Mouse (Mus musculus) left cerebral cortex, adult 9 months (tissue): ENCODE measurements around the gene Ank2.

Experiments used
- DNase-seq, 2 experiments: peaks; one replicate each; pipeline ENCODE4 v3.0.0; 2022; ENCODE audit warnings: low spot score in 2 of 2

Gene Ank2

DNA sequence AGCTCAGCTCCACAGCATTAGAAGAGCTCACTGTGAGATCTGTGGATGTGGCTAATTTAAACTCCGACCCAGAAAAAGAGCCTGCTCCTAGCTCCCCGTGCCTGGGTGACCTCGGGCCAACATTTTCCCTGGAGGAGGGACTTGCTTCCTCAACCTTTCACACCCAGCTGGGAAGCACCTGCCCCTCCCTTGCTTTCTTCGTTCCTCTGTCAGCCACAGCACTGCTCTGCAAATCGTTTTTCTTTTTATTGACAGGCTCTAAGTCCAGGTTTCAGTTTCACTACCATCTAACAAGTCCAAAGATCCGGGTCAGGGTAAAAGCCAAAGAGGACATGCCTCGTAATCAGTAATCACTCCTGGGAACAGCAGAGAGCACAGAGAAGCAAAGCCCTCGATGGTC lies 375.8 kb downstream of the Ank2 start:
- DNase-seq = no peak

- DNase-seq = peak in 1 of 2 experiments; percentile 35
These were observed 380.4 kb downstream of the Ank2 start for GRCm38 (mm10) chr3:127118777-127119176.

- no peak for DNase-seq
These were observed 382.9 kb downstream of the Ank2 start for GRCm38 (mm10) chr3:127116226-127116625.

DNA sequence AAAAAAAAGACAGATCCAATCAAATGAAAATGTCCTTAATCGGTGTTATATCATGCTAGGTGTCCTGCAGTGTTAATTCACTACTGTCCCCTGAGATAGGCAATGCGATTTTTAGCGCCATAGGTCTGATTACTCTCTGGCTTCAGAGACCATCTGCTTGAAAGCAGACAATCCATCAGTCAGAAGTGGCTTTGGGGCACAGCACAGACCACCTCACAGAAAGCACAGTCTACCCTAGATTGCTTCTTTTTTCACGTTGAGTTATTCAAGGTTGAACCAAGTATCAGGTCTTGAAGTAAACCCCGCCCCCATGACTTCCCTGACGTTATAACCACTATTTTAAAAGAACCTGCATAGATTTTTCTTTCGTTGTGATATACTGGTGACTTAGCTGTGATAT lies 385.9 kb downstream of the Ank2 start:
- no peak for DNase-seq

DNA sequence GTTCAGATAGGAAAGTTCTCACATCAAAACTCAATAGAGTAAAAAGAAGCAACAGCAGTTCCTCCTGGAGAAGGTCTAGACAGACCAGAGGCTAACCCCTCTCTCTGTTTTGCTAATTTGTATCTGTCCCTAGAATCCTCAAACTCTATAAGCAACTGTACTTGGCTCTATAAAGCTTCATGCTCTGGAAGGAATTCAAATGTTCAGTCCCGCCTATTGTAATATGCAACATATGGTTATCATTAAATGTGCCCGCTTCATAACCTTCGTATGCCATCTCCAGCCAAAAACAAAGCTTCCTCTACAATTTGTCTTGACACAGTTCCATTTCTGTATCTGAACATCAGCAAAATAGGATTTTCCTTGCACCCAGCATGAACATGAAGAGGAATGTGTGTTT lies 389.7 kb downstream of the Ank2 start:
- no peak for DNase-seq

- no peak for DNase-seq
These were observed 390.7 kb downstream of the Ank2 start for GRCm38 (mm10) chr3:127108481-127108880.

- peak in 1 of 2 experiments; percentile 42 for DNase-seq
These were observed 391.9 kb downstream of the Ank2 start for GRCm38 (mm10) chr3:127107281-127107680.

GRCm38 (mm10) chr3:127101326-127101725 lies 397.8 kb downstream of the Ank2 start:
- DNase-seq = no peak

- DNase-seq = no peak
These were observed 401.4 kb downstream of the Ank2 start for GRCm38 (mm10) chr3:127097745-127098144.

DNA sequence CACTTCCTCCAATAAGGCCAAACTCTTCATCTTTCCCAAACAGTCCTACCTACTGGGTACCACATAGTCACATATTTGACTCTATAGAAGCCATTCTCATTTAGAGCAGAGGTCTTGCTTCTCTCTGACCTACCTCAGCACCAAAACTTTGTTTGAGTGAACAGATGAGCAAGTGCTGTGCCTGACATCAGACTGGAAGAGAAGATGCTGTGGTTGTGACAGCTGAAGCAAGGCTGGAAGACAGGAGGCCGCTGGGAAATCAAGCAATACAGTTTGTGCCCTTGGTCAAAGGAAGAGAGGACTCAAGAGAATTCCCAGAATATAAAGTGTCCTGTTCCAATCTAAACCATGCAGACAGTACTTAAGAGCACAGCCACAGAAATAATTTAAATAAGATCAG lies 402.0 kb downstream of the Ank2 start:
- DNase-seq = no peak

DNA sequence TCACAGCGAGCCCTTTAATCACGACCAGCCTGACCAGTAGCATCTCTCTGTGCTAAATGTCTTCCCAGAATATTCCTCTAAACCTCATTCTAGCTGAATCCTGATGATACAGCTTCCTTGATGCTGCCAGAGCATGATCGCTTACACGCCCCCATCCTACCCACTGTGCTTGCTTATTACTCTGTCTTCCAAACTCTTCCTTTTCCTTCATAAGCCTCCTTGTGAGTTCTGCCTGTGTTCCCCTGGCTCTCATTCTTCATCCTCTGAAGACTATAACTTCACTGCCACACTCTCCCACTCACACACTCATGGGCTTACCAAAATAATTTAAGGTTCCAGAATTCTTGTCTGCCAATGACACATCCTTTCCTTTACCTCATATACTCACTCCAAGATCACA lies 405.5 kb downstream of the Ank2 start:
- DNase-seq = peak; percentile 51

GRCm38 (mm10) chr3:127087574-127087973 lies 411.6 kb downstream of the Ank2 start:
- no peak for DNase-seq

- no peak for DNase-seq
These were observed 412.2 kb downstream of the Ank2 start for GRCm38 (mm10) chr3:127086834-127087506.

DNA sequence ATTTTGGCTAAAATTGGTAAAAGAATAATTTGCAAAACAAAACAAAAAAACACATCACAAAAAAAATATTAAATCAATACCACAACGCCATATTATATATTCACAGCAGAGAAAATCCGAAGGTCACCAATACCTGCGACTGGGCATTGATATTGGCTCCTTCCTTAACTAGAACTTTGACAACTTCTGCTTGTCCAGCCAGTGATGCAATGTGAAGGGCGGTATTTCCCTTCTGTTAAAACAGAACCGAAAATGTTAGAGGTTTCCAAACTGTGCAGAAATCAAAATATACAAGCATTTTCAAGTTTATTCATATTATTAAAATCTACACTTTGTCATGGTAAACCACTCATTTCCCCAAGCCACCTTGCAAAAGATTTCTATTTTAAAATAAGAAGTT lies 421.8 kb downstream of the Ank2 start:
- DNase-seq = no peak

DNA sequence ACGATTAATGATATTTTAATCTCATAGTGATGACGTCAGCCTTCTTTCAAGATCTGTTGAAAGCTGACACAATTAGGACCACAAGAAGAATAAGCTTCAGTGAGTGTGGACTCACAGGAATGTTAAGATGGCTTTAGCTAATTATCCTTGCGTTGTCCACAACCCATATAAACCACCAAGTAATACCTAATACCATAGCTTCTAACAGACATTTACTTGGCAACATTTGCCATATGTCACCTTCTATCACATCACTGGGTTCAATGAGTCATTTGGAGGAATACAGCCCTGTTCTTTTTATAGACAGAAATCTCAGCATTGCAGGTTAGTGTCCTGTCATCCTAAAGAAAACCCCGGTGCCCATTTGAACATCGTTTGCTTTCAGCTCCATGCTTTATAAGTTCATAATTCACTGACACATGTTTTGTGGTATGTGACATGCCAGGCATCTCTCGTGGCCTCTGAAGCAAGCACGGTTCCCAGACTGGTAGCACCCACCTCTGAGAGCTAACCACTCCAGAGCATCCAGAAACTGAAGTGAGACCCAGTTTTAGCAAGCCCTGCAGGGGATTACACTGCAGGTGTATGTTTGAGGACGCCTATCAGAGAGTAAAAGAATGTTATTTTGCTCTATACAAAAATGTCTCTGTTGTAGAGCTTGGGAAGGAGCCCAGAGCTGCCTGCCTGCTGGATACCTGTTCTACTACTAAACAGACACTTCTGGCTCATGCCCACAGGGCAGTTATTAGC lies 423.4 kb downstream of the Ank2 start:
- DNase-seq = no peak

GRCm38 (mm10) chr3:127071471-127071870 lies 427.7 kb downstream of the Ank2 start:
- peak; percentile 38 to 80 for DNase-seq

DNA sequence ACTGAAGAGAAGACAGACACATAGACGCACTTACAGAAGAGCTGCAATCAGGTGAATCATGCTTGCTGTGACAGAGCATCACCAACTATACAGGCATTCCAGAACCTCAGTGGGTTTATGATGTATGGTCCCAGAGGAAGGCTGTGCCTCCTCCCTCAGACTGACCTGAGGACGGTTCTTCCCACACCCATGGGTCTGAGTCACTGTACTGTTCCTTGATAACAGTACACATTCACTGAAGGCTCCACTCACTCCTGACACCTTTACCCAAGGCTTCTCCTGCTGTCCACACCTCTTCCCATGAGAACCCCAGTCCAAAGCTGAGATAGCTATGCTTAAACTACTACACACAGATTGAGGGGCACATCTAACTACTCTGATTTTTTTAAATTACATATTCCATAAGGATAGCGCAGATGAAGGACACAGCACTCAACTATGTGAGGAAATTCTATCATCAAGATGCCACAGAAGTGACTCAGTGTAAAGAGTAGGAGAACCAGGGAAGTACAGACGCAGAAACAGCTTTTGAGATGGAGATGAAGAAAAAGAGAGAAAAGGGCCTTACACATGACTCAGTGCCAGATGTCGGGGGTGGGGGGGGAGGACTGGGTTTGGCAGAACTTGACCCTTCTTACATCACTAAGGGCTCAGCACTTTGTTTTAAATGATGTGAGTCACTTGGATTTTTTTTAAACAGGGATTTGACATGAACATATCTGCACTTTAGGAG lies 435.3 kb downstream of the Ank2 start:
- DNase-seq = no peak

GRCm38 (mm10) chr3:127059671-127060070 lies 439.5 kb downstream of the Ank2 start:
- DNase-seq = no peak

DNA sequence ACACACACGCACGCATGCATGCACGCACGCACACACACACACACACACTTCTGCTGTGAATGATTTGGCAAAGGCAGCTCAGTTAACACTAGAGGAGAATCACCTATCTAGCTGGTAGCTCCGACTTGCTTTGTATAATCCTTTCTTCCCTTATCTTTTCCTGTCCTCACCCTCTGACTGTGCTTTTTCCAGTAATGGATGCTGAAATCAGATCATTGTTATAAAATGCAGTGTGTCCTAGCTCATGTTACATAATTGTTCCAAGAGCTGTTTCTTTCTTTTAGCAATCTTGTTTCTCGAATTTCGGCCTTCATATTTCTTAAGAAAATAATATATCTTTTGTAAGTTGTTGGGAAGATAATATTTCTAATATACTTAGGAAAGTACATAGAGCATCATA lies 457.9 kb downstream of the Ank2 start:
- DNase-seq = no peak

- DNase-seq = peak in 1 of 2 experiments; percentile 59
These were observed 460.6 kb downstream of the Ank2 start for GRCm38 (mm10) chr3:127038570-127038969.

GRCm38 (mm10) chr3:127036118-127036517 lies 463.0 kb downstream of the Ank2 start:
- DNase-seq = no peak

- DNase-seq = peak; percentile 73 to 88
These were observed 463.6 kb downstream of the Ank2 start for GRCm38 (mm10) chr3:127035540-127035939.

DNA sequence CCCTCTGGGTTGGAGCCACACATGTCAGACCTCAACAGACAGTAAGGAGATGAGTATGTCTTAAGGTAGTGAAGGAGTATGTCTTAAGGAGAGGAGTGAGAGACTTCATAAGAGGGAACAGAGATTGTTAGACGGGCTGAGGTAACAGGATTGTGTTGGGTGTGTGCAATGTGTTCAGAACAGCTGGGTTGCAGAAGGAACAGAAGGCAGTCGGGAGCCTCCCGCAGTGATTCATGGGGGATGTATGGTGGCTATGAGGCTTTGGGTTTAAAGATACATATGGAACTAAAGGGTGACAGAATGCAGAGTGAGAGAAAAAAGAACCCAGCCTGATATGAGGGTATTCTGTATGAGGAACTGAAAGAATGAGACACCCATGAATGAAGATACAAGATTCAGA lies 464.2 kb downstream of the Ank2 start:
- peak in 1 of 2 experiments; percentile 55 for DNase-seq
